Mouse (Mus musculus) forelimb bud, embryonic 11.5 days (tissue): Measurements from ENCODE around the gene Als2cr12.
"Not testable (repeated sequence)": the region's sequence is repeated elsewhere in the genome, so short reads cannot be mapped to it uniquely, and the experiment has no call there.

Experiments used
- DNase-seq: peaks from one replicate; pipeline ENCODE4 v3.0.0-alpha.2; 2012; ENCODE audit warnings: low read depth, low spot score

Gene Als2cr12

GRCm38 (mm10) chr1:58614424-58614823 lies 81.4 kb downstream of the Als2cr12 start:
- no peak for DNase-seq

- peak; percentile 57 for DNase-seq
Measured at GRCm38 (mm10) chr1:58613786-58614185, 82.0 kb downstream of the Als2cr12 start.

DNA sequence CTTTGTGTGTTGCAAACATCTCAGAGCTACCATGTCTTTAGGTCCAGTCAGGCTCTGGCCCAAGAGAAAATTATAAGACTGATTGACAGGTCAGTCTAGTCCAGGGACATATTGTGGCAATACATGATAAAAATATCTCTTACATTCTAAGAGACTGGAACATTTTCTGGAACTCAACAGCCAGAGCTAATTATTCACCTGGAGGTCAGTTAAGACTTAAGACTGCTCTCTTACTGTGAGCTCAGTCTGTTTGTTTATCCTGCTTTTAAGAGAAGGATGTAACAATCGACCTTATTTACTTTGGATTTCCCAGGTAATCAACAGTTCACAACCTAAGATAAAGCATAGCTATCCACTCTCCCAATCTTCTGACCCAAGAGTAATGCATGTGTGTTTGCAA lies 85.2 kb downstream of the Als2cr12 start:
- DNase-seq: no peak

DNA sequence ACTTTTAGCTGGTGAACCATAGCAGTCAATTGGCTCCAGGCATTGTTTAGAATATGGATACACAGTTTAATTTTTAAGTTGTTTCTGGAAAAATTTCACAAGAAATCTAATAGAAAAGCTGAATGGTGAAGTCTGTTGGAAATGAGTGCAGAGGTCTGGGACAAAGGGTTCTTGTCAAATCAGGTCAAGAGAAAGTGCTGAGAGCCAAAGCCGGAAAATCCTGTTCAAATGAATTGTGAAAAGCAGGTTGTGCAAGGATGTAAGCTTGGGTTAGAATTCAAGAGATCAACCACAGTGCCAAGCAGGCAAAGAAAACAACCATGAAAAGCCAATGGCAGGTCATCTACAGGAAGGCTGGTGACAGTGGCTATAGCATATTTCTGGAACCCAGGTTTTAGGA lies 85.6 kb downstream of the Als2cr12 start:
- no peak for DNase-seq

GRCm38 (mm10) chr1:58609591-58609990 lies 86.2 kb downstream of the Als2cr12 start:
- DNase-seq: not testable (repeated sequence)

- DNase-seq: no peak
Measured at GRCm38 (mm10) chr1:58603738-58604137, 92.1 kb downstream of the Als2cr12 start.

DNA sequence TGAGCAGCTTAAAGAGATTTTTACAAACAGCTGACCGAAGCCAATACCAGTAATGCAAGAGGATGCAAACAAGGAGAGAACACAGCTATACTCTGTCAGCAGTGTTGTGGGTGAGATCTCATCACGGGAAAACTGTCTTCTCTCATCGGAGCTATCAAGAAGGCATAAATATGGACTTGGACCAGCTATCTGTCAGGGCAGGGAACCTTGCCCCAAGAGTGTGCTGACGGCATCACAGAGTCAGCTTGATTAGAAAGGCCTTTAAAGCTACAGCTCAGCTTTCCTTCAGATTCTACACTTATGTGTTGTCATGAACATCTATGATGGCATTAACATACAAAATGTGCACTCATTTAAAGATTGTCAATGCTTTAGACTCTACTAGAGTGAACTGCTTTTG lies 93.1 kb downstream of the Als2cr12 start:
- no peak for DNase-seq
